Mouse (Mus musculus) stomach, postnatal 0 days (tissue): Measurements from ENCODE around the gene Trpm8.

ENCODE experiments used
- CTCF ChIP-seq: IDR thresholded peaks from 2 replicates; pipeline ENCODE4 v1.5.1; 2016; ENCODE audit warnings: antibody characterized with exemption, low read depth, mild to moderate bottlenecking, moderate library complexity
- EP300 ChIP-seq: optimal IDR thresholded peaks from 2 replicates; pipeline ENCODE3; 2016; ENCODE audit warnings: antibody characterized with exemption

DNA sequence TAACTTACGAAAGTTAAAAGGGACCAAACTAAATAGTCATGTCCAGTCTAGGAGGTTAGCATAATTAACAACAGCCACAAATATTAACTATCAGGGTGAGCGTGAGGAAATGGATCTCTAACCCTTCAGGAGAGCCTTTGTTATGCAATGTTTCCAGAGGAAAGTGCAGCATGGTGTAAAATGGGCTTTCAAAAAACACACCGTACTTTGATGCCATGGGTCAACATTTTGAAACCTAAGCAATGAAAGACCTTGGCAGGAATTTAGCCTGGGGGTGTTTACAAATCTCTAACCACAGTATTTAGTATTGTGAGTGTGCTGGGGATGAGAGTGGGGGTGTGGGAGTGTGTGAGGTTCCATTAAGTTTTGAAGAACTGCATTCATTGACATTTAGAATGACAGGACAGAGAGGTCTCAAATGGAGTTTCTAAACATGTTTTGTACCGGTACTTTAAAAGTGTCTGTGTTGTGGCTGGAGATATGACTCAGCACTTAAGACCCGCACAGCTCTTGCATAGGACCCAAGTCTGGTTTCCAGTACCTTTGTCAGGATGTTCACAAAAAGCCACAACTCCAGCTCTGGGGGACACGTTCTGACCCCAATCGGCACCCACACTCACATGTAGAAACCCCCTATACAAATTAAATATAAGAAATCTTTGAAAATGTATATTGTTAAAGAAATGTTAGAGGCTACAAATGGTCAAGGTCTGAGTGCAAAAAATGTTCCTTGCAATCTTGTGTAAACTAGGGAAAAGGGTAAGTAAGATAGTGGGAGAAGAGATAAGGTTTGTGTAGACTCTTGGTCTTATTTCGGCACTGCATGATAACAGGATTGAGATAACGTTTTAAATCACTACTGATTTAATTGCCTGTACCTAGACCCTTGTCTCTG lies 1.9 kb downstream of the Trpm8 start:
- TF ChIP-seq EP300 (no peak), CTCF (no peak)
